Mouse (Mus musculus) cerebellum, adult 2 months (tissue): ENCODE measurements around the gene Dock9.

Source experiments
- CTCF ChIP-seq: fragments of 200-500 bp; IDR thresholded peaks from 2 replicates; pipeline ENCODE4 v1.5.1; 2011; ENCODE audit warnings: low read depth, mild to moderate bottlenecking, control low read depth, low read length, moderate library complexity, borderline replicate concordance; ENCODE audit not compliant: insufficient read depth
- POLR2A ChIP-seq: fragments of 200-500 bp; IDR thresholded peaks from 2 replicates; pipeline ENCODE4 v1.6.1; 2011; ENCODE audit warnings: low read length, control low read depth, borderline replicate concordance; ENCODE audit not compliant: insufficient read depth

DNA sequence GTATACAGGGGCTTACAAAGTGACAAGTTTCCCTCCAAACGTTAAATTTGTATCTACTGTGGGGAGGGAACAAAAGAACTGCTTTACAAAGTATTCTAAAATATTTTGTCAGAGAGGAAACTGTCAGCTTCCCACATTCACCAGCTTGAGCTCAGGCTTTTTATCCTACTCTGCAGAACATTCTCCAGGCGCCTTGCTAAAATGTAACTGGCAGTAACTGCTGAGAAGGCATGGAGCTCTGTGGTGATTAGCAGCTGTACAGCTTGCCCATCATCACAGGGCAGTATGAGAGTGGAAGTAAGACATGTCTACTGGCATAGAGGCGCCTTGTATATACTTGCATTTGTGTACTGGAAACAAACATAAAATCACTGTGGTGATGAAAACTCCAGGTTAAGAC is 204.7 kb downstream of the Dock9 start:
- TF ChIP-seq CTCF (no peak), POLR2A (no peak)
